Mouse (Mus musculus) heart, adult 9 months (tissue): ENCODE results near the gene Rbpms2.
A peak's percentile ranks its signal among the peaks of the same experiment; 100 is the strongest.
"Not testable (repeated sequence)": the region's sequence is repeated elsewhere in the genome, so short reads cannot be mapped to it uniquely, and the experiment has no call there.

Source experiments
- DNase-seq, 2 experiments: peaks; one replicate each; pipeline ENCODE4 v3.0.0; 2022; ENCODE audit warnings: low spot score in 2 of 2

Rbpms2 gene

GRCm38 (mm10) chr9:65619311-65619710, 10.1 kb upstream of the Rbpms2 start:
- no peak for DNase-seq

GRCm38 (mm10) chr9:65621196-65621595, 8.3 kb upstream of the Rbpms2 start:
- DNase-seq, result no peak

- no peak for DNase-seq
These were observed 7.8 kb upstream of the Rbpms2 start for GRCm38 (mm10) chr9:65621666-65622065.

- DNase-seq, result no peak
These were observed 6.6 kb upstream of the Rbpms2 start for GRCm38 (mm10) chr9:65622826-65623225.

GRCm38 (mm10) chr9:65624266-65624665, 5.2 kb upstream of the Rbpms2 start:
- no peak for DNase-seq

DNA sequence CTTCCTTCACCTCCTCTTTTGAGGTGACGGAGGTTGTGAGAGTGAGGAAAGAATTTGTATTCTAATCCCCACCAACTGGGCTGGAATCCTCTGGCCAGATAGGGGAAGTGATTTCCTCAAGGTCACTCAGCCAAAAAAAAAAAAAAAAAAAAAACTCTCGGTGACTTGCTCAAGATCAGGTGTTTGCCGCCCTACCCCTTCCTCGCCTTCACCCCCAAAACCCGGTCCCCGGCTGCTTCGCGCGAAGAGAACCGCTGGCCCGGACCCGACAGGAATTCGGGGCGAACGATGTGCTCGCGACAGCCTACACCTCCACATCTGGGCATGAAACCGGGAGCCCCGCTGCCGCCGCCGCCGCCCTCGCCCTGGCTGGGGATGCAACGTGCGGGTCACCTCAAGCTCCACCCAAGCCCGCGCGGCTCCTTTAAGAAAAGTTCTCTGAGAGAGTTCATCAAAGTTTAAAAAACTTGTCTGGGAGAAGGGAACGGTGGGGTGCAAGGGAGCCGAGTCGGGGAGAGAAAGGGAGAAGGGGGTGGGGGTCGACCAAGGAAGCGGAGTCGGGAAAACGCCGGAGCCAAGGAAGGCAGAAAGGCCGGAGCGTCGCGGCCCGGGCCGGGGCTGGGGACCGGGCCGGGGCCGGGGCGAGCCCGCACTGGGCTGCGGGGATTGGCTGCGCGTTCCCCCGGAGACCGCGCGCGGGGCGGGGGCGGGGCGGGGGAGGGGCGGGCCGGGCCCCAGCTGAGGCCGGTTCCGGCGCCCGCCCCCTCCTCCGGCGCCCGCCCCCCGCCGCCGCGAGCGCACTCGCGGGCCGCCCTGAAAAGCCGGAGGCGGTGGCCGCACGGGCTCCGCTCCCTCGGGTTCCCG, 551 bp downstream of the Rbpms2 start:
- DNase-seq, result peak; percentile 49 to 59

DNA sequence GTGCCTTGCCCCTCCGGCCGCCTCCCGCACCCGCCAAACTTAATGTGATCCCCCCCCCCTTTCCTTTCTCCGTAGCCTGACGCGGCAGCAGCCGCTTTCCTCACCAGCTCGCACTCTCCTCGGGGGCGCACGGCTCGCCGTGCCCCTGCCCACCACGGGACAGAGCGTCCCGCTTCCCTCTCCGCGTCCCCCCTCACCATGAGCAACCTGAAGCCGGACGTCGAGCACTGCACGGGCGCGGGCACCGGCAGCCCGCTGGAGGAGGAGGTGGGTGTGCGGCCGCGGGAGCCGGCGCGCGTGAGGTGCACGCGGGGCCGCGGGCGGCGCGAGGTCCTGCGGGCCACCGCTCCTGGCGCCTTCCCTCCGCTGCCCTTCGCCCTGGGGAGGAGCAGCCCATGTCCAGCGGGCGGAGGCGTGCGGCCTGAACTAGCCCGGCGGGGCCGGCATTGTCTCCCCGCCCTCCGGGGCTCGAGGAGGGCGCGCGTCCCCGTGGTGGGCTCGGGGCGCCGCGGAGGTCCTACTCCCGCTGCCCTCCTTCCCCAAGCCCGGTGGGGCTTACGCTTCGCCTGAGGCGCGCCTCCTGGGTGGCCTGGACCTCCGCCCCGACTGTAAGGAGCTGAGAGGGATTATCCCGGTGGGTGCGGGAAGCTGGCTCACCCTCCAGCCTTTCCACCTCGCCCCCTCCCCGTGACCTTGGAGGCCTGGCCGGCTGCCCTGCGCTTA, 1.3 kb downstream of the Rbpms2 start:
- DNase-seq, result peak; percentile 21 to 25

DNA sequence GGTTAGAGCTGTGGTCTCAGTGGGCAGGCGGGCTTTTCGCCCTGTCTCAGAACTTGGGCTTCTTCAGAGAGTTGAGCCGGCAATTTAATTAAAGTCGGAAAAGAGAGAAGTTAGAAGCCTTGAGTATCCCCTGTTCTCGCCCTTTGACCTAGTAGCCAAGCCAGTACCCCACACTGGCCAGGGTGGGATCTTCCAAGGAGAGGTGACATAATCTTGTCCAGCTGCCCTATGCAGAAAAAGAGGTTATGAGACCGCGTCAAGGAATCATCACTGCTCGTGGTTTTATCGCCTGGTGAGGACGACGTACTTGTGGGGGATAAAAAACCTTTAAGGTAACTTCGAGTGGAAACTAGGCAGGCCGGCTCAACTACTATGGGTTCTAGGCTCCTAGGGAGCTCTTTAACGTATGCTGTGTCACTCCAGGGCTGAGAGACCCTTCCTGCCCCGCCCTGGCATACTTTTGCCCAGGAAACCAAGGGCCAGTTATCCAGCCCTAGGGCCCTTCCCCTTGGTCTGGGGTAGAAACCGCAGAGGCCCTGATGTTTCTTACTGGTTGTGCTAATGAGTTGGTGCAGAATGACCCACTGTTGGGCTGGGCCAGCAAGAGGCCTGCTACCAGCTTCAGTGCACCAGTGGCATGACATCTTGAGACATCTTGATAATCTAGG, 2.0 kb downstream of the Rbpms2 start:
- DNase-seq, result no peak

DNA sequence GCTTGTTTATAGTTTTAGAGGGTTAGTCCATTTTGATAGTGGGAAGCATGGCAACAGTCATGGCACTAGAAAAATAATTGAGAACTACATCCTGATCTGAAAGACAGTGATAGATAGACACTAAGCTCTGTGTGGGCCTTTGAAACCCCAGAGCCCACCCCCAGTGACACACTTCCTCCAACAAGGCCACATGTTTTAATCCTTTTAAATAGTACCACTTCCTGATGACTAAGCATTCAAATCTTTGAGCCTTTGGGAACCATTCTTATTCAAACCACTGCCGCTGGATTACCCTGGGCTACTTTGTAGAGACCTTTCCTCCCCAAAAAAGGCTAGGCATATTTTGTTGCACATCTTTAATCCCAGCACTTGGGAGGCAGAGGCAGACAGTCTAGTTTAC, 6.3 kb downstream of the Rbpms2 start:
- DNase-seq, result no peak

DNA sequence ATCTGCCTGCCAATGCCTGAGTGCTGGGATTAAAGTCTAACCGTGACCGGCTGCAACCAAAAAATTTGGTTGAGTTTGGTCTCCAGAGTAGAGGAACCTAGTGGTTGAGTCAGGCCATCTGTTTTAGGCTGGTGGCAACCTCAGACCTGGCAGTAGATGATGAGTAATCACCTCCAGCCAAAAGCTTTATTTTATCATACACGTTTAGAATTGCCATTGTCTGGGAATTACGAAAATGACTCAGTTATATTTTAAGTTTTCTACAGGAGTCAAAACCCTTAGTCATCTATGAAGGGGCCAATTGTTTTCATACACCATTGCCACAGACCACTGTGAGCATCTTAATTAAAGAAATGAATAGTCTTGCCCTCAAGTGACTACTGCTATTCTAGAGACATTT, 7.5 kb downstream of the Rbpms2 start:
- DNase-seq, result no peak

GRCm38 (mm10) chr9:65639065-65639464, 9.6 kb downstream of the Rbpms2 start:
- no peak for DNase-seq

DNA sequence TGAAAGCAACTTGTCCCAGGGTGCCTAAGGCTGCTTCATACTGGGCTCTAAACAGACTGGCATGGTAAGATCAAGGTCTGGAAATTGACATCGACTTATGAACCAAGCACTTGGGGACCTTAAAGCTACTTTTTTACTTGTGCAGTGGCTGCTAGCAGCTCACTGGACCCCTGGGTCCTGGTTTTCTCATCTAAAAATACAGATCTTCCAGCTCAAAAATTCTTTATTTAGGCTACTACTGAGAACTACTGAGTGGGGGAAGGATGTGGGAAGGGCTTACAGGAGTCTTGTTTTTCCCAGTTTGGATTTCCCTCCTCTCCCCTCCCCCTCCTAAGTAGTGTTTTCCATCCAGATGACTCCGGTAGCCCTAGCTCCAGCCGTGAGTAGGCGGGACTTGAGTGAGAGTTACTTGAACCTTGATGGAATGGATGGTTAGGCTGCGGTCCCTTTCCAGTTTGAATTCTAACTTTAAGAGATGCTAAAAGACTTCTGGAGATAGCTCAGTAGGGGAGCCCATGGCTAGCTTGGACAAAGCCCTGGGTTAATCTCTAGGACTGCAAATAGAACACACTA, 11.5 kb downstream of the Rbpms2 start:
- DNase-seq, result peak in 1 of 2 experiments; percentile 41

- DNase-seq, result no peak
These were observed 12.1 kb downstream of the Rbpms2 start for GRCm38 (mm10) chr9:65641446-65642052.

DNA sequence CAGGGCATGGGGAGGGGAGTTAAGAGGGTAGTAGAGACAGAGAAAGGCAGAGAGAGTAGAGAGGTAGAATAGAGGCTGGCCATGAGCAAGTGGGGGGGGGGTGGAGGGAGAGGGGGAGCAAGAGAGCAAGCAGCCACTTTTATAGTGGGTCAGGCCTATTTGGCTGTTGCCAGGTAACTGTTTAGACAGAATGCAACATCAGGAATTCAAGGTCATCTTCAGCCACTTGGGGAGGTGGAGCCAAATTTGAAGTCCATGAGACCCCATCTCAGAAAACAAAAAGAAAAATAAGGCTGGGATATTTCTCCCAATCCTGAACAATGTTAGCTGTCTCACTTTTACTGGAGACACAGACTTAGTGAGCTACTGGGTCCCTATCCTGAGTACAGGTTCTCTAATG, 13.1 kb downstream of the Rbpms2 start:
- no peak for DNase-seq

DNA sequence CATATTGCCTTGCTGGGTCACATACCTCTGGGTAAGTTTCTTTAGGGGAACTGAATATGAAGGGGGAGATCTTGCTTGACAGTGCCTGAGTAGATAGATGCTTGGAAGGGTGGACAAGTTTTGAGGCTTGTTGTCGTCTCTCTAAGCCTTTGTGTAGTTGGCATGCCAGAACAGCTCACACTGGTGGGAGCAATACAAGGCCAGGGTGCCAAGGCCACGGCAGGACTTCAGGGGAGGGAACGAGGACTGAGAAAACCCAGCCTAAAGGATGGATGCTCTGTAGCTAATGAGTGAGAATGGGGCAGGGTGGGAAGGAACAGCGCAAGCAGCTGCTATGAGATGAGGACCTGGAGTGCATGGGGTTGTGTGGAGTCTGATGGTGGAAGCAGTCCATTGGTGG, 15.5 kb downstream of the Rbpms2 start:
- no peak for DNase-seq

DNA sequence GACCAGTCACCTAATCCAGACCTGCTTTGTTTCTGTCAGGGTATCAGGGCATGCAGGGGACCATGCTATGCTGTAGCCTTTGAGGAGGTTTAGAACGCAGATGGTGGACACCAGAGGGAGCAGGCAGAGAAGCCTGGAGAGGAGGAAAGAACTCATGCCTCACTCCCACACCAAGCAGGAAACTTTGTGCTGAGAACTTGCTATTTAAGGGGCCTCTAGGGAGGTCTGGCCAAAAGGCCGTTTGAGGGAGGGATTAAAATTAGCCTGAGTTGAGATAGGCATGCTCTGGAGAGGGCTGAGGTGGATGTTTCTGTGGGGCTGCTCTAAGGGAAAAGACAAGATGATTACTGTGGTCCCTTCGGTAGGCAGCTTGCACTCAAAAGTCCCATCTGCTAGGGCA, 16.5 kb downstream of the Rbpms2 start:
- peak; percentile 50 to 54 for DNase-seq

GRCm38 (mm10) chr9:65646782-65647181, 17.3 kb downstream of the Rbpms2 start:
- no peak for DNase-seq

DNA sequence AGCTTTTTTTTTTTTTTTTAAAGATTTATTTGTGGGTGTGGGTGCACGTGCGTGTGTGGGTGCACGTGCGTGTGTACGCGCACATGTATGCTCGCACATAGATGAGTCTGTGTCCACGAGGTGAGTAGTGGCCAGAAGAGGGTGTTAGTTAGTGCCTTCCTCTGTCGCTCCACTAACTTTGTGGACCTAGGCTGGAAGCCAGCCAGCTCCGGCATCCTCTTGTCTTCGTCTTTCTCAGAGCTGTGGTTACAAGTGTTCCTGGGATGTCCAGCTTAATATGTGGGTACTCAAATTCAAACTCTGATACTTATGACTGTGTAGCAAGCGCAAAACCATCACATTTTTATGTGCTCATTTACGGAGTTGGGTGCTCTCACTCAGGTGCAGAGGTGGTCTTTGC, 19.3 kb downstream of the Rbpms2 start:
- no peak for DNase-seq

DNA sequence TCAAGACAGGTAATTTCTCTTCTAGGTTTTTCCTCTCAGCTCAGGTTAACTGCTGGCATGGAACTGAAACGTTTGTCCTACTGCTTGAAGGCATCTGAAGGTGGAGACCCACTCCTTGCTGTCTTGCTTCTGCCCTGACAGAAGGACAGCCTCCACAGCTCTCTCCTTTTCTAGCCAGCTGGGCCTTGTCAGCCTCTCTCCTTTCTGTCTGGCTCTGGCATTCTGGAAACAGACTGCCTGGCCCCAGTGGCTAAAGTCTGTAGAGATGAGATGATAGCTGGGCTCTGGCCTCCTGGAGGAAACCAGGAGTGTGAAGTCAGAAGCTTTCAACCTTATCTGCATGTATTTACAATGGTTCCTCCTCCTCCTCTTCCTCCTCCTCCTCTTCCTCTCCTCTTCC, 20.5 kb downstream of the Rbpms2 start:
- DNase-seq, result no peak

- not testable (repeated sequence) for DNase-seq
These were observed 22.5 kb downstream of the Rbpms2 start for GRCm38 (mm10) chr9:65651957-65652356.

DNA sequence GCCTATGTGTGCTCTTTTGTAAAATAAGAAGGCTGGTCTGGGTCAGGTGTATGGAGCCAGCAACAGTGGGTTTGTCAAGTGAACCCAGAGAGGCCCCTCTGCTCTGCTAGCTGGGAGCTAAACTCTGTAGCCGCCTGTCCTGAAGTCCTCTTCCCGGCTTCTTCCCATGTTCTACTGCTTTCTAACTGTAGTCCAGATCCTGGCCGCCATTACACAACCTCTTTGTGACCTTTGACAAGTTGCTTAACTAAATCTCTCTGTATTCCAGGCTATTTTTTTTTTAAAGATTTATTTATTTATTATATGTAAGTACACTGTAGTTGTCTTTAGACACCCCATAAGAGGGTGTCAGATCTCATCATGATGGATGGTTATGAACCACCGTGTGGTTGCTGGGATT, 24.3 kb downstream of the Rbpms2 start:
- DNase-seq, result no peak
